Mouse (Mus musculus) spleen, postnatal 4 days (tissue): ENCODE measurements around the gene Olfr506.
"Not testable (repeated sequence)": the region's sequence is repeated elsewhere in the genome, so short reads cannot be mapped to it uniquely, and the experiment has no call there.

Source experiments
- DNase-seq, 2 experiments: peaks; one replicate each; pipeline ENCODE4 v3.0.0; 2022; ENCODE audit warnings: low spot score in 2 of 2

Gene Olfr506

GRCm38 (mm10) chr7:108610487-108610886 is at the start of gene Olfr506:
Gene Olfr506, plus strand, starts transcription at chr7:108610787.
- no peak for DNase-seq

GRCm38 (mm10) chr7:108565693-108566092 is 44.9 kb upstream of the Olfr506 start, which contains the start of gene Olfr504:
Gene Olfr504, minus strand, starts transcription at chr7:108565793.
- DNase-seq, result no peak

- DNase-seq, result no peak
Observed at GRCm38 (mm10) chr7:108589797-108590196, 20.8 kb upstream of the Olfr506 start.

GRCm38 (mm10) chr7:108601916-108602315 is 8.7 kb upstream of the Olfr506 start:
- DNase-seq, result not testable (repeated sequence)

GRCm38 (mm10) chr7:108614110-108614509 is 3.5 kb downstream of the Olfr506 start:
- DNase-seq, result no peak

GRCm38 (mm10) chr7:108616781-108617180 is 6.2 kb downstream of the Olfr506 start:
- not testable (repeated sequence) for DNase-seq

GRCm38 (mm10) chr7:108621514-108621913 is 10.9 kb downstream of the Olfr506 start, which contains the start of gene Olfr507:
Gene Olfr507, plus strand, starts transcription at chr7:108621814.
- DNase-seq, result no peak

GRCm38 (mm10) chr7:108629694-108630093 is 19.1 kb downstream of the Olfr506 start, which contains the start of gene Olfr508:
Gene Olfr508, plus strand, starts transcription at chr7:108629994.
- DNase-seq, result no peak

- DNase-seq, result no peak
Observed at GRCm38 (mm10) chr7:108651806-108652205, 41.2 kb downstream of the Olfr506 start, which contains the start of gene Olfr509. Gene Olfr509, minus strand, starts transcription at chr7:108651906.

GRCm38 (mm10) chr7:108662419-108662818 is 51.8 kb downstream of the Olfr506 start:
- no peak for DNase-seq
